In genomic region chr9:58659989-58660388, GRCm38 (mm10) we compare ENCODE assay signal across 13 mouse cellular contexts.
DNase-seq lines count a peak whose midpoint lies in the region; ATAC-seq and TF ChIP-seq lines count a peak whose summit lies in the region.
"Had no signal": no experiment of that assay in that cellular context is flagged by ENCODE, and none has a peak within 500 bp of the region (broad histone marks: within the 10 kb centered on the region; RNA-seq: fewer than 3 reads in every experiment).

No protein-coding gene starts in this region.

- H3K9ac ChIP-seq in intestine, embryonic 15.5 days, result no peak overlapping the region
- H3K9ac ChIP-seq in intestine, postnatal 0 days (ENCODE audit: low read depth, low read length), result no peak overlapping the region
- H3K9ac ChIP-seq: hindbrain, embryonic 15.5 days; limb, embryonic 15.5 days had no signal

- H3K4me1 ChIP-seq in intestine, embryonic 15.5 days (replicated peaks), result no peaks in the 10 kb centered on the region
- no peaks in the 10 kb centered on the region for H3K4me1 ChIP-seq in intestine, postnatal 0 days (replicated peaks; ENCODE audit: control insufficient read depth, insufficient read depth, low read length)
- H3K4me1 ChIP-seq: hindbrain, embryonic 15.5 days; limb, embryonic 15.5 days had no signal

- peak; percentile 53; the same call in 1 of the 2 replicates for ATAC-seq in intestine, embryonic 15.5 days
- ATAC-seq in intestine, postnatal 0 days, result no peak
- peak; percentile 48 for ATAC-seq in erythroid progenitor cell, adult 5-6 weeks (replicated peaks; ENCODE audit: low FRiP score, poor library complexity, severe bottlenecking)

- H3K36me3 ChIP-seq in intestine, embryonic 15.5 days, result peaks cover 8% of the 10 kb centered on the region
- peaks cover 20% of the 10 kb centered on the region for H3K36me3 ChIP-seq in intestine, postnatal 0 days (ENCODE audit: control insufficient read depth, insufficient read depth)
- H3K36me3 ChIP-seq in myocyte (ENCODE audit: control insufficient read depth, insufficient read depth), result peaks cover 28% of the 10 kb centered on the region

- no peak overlapping the region for H3K27ac ChIP-seq in intestine, embryonic 15.5 days
- H3K27ac ChIP-seq in intestine, postnatal 0 days (ENCODE audit: low read depth, low read length), result no peak overlapping the region
- H3K27ac ChIP-seq: hindbrain, embryonic 15.5 days; limb, embryonic 15.5 days had no signal

- no peak overlapping the region for H3K4me3 ChIP-seq in intestine, embryonic 15.5 days (replicated peaks)
- no peak overlapping the region for H3K4me3 ChIP-seq in intestine, postnatal 0 days (ENCODE audit: low read depth, low read length)
- H3K4me3 ChIP-seq in myocyte, result no peak overlapping the region
- H3K4me3 ChIP-seq: hindbrain, embryonic 15.5 days; limb, embryonic 15.5 days; megakaryocyte, embryonic 14.5 days had no signal

- TF ChIP-seq POLR2A in myocyte (IDR thresholded peaks at IDR 0.05; ENCODE audit: insufficient read length, low read depth), result no peak

- no peaks in the 10 kb centered on the region for H3K9me3 ChIP-seq in intestine, embryonic 15.5 days
- H3K9me3 ChIP-seq in intestine, postnatal 0 days (ENCODE audit: control insufficient read depth), result no peaks in the 10 kb centered on the region
- H3K9me3 ChIP-seq: hindbrain, embryonic 15.5 days; limb, embryonic 15.5 days; megakaryocyte, embryonic 14.5 days had no signal

- DNase-seq in c-Kit-positive CD71-positive TER-119-positive erythroid progenitor cells, embryonic 14.5 days (ENCODE audit: low spot score), result peak; percentile 59
- DNase-seq in ovary, postnatal 10 days (ENCODE audit: low spot score), result no peak
- no peak for DNase-seq in testis, postnatal 10 days (ENCODE audit: low spot score)
- DNase-seq: adrenal gland, postnatal 14 days; gastrocnemius, postnatal 10 days; kidney, postnatal 25 days had no signal

- no peak for TF ChIP-seq CTCF in intestine, postnatal 0 days (IDR thresholded peaks at IDR 0.05; ENCODE audit: low read depth)

- no peak overlapping the region for H3K4me2 ChIP-seq in intestine, embryonic 15.5 days (replicated peaks)
- no peak overlapping the region for H3K4me2 ChIP-seq in intestine, postnatal 0 days (replicated peaks; ENCODE audit: low read depth)
- H3K4me2 ChIP-seq in myocyte (ENCODE audit: low read depth), result no peak overlapping the region
- H3K4me2 ChIP-seq: hindbrain, embryonic 15.5 days; limb, embryonic 15.5 days had no signal

- no peaks in the 10 kb centered on the region for H3K27me3 ChIP-seq in intestine, embryonic 15.5 days (replicated peaks)
- H3K27me3 ChIP-seq in intestine, postnatal 0 days (replicated peaks; ENCODE audit: control insufficient read depth, insufficient read depth, low read length), result no peaks in the 10 kb centered on the region
- H3K27me3 ChIP-seq in myocyte (ENCODE audit: control insufficient read depth, insufficient read depth, insufficient read length), result no peaks in the 10 kb centered on the region
- H3K27me3 ChIP-seq: hindbrain, embryonic 15.5 days; limb, embryonic 15.5 days; megakaryocyte, embryonic 14.5 days had no signal

- no peaks in the 10 kb centered on the region for H3K79me2 ChIP-seq in myocyte (ENCODE audit: control insufficient read depth, insufficient read depth)

- WGBS in intestine, embryonic 15.5 days, result 81% methylated on average over 9 of the region's 9 CpGs
- WGBS in intestine, postnatal 0 days, result 80% methylated on average over 9 of the region's 9 CpGs

- H3ac ChIP-seq in myocyte (ENCODE audit: control insufficient read depth, insufficient read length), result no peak overlapping the region

TF ChIP-seq in myocyte, 11 proteins besides CTCF, POLR2A, EP300 and RAD21:
- TF ChIP-seq SRF (IDR thresholded peaks at IDR 0.05; ENCODE audit: control insufficient read depth, insufficient read length, low read depth) (no peak), TCF12 (IDR thresholded peaks at IDR 0.05; ENCODE audit: insufficient read depth, poor library complexity, severe bottlenecking) (no peak), MAX (IDR thresholded peaks at IDR 0.05; ENCODE audit: low read depth) (no peak), POLR2AphosphoS2 (IDR thresholded peaks at IDR 0.05; ENCODE audit: insufficient read length, low read depth) (peak; percentile 35)
TF ChIP-seq in myocyte: peak in this region for 1.
